Mouse (Mus musculus) heart, adult 9 months (tissue): Measurements from ENCODE around the gene Ehbp1l1.
A peak's percentile ranks its signal among the peaks of the same experiment; 100 is the strongest.

Experiments used
- DNase-seq, 2 experiments: peaks; one replicate each; pipeline ENCODE4 v3.0.0; 2022; ENCODE audit warnings: low spot score in 2 of 2

Ehbp1l1 gene

DNA sequence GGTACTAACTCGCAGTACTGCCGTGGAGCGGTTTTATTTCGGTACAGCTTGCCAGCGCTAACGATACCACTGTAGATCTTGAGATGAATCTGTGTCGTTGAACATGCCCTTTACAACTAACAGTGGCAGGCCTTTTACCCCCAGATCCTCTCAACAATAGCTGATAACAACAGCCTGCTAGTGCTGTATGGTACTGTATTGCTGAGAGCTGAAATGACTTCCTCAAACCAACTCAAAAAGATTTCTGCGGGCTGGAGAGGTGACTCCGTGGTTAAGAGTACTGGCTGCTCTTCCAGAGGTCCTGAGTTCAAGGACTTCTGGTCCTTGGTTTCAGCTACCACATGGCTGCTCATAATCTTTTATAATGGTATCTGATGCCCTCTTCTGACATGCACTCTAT, 8.2 kb upstream of the Ehbp1l1 start:
- DNase-seq: no peak

DNA sequence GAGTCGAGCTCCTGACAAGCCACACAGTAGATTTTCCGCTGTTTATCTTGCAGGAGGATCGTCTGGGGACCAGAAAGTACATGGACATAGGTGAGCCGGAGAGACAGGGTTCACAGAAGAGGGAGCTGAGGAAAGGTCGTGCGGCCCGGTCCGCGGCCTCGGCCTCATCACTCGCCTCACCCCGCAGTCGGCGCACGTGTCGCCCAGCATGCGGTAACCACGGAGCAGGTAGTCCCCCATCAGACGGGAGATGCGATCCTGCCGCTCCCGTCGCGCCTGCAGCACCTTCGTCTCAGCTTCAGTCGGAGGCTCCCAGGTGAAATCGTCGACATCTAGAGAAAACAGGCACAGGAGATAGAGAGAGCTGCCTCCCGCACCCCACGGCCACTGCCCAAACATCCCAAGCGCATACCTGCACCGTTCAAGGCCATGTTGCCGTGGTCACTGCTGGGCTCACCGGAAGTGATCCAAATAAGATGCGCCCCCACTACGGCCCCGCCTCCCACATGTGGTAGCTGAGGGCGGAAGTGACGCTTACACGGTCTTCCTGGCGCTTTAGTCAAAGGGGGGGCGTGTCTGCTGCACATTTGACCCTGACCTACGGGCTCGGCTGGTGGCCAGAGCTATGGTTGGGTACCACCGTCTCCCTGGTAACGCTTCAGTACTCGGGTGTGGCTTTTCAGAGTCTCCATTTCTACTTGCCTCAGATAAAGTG, 5.3 kb upstream of the Ehbp1l1 start:
- DNase-seq: peak; percentile 87 to 92

DNA sequence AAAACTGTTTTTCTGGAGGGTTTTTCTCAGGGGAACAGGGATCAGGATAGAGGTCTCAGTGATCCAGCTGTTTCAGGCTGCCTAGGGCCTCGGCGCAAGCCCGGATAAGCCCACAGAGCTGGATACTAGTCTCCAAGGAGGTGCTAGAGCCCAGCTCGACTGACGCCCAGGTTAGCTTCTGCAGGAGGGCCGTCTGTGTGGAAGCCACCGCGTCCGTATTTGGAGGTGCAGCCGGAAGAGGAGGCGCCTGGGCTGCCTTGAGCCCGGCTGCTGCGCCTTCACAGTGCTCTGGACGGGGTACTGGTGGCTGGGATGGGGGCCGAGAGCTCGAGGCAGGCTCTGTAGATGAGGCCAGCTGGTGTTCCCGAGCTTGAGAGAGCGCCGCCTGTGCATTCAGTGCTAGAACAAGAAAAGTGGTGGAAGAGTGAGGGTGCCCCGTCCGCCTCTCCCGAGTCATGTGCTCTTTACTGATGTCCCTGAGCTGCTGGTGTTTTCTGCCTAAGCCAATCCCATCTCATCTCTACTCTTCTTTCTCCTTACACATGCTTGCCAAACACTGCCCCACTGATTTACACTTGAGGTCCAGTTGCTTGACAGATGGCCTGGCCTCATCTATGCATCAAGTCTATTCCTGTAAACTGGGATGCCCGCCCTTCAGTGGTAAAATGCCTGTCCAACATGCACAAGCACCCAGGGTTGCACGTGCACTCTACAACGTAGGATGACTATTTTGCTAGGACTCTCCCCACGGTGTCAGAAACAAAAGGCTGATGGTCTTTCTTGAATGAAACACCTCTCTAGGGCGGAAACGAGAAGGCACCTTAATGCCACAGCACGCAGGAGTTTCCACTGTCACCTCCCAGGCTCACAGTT, 4.4 kb upstream of the Ehbp1l1 start:
- no peak for DNase-seq

DNA sequence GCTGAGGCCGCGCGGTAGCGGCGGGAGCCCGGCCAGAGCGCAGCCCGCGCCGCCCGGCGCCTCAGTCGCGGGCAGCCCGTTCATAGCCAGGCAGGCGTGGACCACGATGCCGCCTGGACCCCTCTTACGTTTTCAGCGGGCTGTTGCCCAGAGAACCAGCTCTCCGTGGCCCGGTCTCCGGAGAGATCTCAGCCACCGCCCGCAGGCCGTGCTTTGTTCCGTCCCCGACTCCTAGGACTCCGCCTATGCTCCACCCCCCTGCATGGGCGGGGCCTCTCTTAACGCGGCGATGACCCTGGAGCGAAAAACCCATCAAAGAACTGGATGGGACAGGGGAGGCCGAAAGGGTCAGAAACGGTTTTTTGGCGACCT, 3.3 kb upstream of the Ehbp1l1 start, which contains the start of gene Fam89b:
TSS of gene Fam89b (minus strand) at position 210 of the 372 bp plus-strand sequence.
- DNase-seq: peak; percentile 90 to 92

DNA sequence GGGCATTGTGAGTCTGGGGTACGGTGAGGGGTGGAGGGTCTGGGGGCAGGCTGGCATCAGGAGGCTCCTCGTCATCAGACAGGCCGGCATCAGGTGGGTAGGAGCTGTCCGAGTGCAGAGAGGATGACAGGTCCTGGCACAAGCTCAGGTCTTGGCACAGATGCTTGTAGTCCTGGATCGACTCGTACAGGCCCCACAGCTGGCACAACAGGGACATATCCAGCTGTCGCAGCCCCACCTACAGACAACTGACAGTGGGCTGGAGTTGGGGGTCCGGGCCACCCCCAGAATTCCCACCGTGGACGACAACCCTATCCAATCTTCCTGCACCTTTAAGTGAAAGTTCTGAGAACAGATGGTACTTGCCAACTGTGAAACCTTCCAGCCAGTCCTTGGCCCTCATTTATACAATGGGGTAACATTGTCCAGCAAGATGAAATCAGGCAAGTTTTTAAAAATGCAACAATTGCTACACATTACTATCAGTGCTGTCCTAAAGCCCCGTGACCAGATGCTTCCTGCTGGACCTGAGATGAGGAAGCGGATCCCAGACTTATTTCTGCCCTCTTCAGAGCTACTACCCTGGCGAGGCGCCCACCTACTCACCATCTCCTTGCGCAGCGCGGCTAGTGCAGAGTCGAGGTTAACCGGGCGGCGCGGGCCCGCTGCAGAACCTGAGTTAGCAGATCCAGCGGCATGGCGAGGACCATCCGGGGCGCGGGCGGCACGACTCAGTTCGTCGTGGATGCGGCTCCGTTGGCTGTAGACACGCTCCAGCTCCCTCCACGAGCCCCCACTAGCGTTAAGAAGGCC, 2.7 kb upstream of the Ehbp1l1 start:
- DNase-seq: peak; percentile 60 to 63

DNA sequence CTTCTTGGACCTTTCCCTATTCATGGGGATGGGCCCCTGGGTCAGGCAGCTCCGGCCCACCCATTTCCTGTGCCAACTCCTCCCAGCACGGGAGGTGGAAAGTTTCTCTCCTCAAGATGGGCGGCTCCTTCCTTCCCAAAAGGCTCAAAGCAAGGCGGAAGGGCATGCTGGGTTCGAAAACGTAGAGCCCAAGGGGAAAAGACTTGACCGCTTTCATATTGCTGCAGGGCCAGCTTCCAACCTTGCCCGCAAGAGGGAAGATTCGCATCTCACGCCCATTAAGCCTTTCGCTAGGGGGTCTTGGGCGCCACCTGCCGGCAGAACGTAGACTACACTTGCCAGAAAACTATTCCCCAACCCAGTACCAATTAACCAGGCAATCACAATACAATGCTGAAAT, 1.6 kb upstream of the Ehbp1l1 start:
- peak; percentile 88 to 91 for DNase-seq

DNA sequence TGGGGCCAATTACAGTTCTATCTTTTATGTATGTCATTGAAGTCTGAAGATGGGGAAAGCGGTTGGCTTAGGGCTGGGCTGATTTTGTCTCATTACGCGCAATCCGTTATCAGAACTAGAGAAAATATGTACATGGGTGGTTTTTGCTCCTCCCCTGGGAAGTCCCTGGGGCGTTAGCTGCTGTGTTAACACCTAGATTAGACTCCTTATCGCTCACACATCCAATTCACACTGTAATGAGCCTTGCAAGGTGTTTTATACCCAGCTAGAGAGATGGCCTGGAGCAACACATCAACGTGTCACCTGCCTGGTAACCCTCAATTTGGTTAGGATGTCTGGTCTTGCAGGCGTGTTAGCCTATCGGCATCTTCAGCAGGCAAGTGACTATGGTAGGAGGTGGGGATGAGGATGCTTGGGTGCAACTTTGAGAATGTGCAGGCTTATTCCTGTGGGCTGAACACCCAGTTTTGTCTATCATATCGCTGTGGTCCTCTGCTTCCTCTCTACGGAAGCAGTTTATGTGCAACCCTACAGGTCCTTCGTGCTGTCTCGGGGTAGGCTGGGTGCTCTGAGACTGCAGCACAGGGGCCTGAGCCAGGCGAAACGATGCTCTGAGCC, 953 bp upstream of the Ehbp1l1 start:
- DNase-seq: peak in 1 of 2 experiments; percentile 41

DNA sequence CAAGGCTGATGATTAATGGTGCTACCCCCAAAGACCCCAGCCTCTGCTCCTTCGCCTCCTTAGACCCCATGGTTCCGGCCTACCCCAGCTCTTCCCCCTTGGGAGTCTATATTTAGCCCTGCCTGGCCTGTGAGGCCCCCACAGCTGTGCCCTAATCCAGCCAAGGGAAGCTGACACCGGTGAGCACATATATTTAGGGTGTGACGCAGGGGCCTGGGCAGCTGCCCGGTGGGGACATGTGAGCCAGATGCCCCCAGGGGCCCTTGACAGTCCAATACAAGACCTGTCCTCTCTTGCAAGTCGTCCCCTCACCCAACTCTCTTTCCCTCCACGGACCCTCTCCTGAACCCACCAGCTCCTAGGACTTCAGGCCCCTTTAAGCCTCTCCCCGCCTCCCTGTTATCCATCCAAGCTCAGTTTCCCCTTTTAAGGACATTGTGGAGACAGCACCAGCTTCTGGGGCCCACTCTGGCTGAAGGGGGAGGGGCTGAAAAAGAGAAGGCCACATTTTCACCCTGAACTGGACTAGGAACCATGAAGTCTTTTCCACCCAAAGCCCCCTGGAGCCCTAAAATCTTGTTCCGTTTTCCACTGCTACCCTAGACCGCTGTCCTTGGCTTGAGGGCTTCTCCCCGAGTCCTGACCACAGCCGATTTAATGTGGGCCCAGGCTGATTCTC, 949 bp downstream of the Ehbp1l1 start:
- peak; percentile 84 to 89 for DNase-seq

DNA sequence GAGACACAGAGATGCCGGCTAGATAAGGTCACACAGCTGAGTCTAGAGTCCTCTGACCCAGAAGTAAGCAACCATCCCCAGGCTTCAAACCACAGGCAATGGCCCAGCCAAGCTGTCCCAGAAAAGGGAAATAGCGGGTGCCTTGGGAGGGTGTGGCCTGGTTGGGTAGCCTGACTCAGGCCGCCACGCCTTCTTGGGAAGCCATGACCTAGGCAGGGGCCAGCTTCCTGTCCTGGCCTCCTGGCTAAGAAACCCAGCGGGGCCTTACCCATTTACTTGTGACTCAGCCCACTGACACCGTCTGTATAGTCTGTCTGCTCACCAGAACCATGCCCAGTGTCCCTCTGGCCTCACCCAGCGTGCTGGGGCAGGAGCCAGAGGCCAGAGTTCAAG, 1.6 kb downstream of the Ehbp1l1 start:
- DNase-seq: peak; percentile 92 to 93

DNA sequence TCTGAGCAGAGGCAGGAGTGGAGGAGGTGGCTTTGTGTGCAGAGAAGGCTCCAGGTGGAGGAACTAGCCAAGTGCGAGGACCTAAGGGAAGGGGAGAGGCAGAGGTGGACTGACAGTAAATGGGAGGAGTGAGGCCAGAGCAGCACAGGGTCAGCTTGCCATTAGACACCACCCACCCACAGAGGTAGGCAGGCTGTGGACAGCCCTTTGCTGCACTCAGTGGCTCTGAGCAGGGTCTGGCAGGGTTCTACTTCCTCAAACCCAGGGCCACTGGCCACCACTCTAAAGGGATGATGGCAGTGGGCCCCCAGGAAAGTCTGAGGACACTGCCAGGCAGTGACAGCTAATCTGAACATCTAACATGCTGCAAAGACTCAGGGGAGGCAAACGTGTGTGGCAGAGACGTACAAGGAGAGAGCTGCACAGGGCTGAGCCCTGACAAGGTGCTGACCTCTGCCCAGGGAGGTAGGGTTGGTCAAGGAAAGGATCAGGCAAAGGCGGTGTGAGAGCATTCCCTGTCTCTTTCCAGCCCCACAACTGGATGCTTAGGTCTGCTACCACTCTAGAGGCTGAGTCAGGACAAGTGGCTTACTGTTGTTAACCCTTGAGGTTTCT, 2.1 kb downstream of the Ehbp1l1 start:
- no peak for DNase-seq

DNA sequence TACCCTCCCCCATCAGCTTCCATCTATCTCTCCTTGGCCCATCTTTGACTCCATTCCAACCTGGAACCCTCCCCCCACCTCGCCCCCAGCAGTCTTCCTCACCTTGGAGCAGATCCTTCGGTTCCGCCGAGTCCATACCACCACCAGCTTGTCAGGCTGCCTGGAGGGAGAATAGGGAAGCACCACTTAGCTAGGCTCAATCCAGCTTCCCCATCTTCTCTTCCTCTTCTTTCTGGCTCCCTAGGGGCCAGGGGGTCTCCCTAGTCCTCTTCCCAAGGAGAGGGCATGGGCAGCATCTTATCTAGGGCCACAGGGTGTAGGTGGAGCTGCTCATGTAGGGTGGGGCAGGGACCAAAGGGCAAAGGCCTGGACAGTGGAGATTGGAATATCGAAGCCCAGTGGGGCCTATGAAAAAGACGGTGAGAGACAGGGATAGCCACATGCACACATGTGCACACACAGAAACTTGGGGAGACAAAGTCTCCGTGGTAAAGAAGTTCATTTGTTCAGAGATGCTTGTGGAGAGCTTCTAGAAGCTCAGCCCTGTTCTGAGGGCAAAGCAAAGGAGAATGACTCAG, 3.2 kb downstream of the Ehbp1l1 start:
- DNase-seq: no peak

DNA sequence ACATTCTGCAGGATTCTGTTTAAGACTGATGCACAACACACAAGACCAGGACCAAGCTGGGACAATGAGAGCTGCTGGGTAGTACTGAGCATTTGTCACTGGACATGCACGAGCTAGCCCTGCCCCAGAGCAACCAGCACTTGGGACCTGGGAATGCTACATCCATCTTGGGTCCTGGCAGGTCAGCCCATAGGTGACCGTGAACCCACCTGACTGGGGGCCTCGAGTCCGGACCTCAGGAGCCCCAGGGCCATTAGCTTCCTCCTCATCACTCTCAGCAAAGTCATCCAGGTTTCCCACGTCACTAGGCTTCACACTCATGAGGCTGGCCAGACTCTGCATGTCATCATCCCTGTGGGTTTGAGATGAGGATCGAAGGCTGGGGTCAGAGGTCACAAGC, 4.9 kb downstream of the Ehbp1l1 start:
- DNase-seq: no peak

DNA sequence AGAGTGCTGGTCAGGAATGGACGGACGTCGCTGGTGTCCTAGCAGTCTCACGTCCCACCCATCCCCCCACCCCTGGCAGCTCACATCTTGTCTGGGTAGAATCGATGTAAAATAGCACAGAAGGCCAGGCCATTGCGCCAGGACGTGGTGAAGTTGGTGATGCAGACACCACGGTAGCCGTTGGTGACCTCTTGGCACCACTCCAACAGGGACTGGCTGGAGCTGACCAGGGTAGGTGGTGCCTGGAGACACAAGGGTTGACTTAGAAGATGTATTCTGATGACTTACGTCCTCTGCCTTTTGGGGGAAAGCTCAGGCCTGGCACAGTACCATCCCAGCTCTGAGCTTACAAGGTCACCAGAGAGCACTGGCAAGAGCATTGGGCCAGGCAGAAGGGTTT, 9.2 kb downstream of the Ehbp1l1 start:
- no peak for DNase-seq

DNA sequence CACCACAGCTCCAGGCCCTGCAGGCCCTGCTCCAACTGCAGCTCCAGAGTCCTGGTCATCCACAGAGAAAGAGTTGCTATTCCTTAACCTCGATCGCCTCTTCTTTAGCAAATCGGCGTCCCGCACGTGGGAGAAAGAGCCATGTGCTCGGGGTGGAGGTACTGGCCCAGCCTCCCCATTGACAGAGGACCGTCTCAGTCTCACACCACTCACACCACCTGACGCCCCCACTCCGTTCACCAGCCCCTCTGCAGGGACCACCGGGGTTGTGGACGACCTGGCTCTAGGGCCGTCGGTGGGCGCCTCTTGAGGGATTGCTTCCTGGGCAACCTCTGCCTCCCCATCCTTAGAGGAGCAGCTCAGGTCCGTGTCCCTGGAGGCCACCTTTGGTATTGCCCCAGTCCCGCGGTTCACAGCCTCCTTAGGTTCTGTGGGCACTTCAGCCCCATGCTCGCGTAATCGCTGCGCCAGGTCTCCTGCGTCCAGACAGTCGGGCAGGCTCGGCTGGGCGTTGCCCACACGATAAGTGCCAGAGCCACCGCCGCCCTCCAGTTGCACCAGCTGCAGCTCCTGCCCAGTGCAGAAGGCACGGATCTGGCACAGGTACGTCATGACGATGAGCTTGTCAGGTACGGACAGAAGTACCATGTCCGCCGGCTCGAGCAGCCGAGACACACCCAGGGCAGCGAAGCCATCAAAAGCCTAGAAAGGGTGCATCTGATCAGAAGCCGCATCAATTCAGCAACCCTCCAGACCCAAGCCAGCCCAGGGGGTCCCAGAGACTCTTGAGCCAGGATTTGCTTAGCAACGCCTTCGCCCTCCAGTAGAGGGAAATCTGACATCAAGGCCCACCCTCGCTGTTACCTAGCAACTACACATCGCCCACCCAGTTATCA, 10.1 kb downstream of the Ehbp1l1 start:
- no peak for DNase-seq

DNA sequence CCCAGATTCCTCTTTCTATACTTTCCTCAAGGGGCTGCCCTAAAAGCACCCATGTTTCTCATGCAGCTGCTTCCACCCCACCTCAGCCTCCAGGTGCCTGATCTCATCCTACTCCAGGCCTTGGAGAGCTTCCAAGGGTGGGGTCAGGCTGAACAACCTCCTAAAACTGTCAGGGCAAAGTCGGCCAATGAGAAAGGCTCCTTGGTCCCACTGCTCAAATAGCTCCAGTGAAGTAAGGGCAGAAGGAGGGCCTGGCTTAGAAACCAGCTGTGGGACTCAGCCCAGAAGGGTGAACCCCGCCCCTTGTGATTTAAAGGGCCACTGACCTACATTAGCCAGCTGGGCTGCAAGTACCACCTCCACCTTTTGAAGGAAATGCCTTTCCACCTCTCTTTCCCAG, 12.4 kb downstream of the Ehbp1l1 start:
- DNase-seq: peak; percentile 83

DNA sequence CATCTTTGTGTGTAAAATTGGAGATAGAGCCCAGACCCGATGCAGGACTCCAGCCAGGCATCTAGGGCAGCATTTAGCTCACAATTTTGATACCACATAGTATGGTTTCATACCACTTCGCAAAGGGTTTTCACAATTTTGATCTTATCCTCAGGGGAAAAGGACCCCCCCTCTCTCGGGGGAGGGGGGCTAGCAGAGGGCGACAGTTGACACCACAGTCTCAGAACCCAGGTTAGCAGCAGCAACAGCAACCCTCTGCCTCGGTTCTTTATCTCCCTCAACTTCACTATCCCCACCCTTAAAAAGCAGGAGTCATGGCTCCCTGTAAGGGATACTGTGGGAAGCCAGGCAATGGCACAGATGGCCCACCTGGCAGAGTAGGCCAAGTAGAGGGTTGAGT, 12.9 kb downstream of the Ehbp1l1 start:
- no peak for DNase-seq

DNA sequence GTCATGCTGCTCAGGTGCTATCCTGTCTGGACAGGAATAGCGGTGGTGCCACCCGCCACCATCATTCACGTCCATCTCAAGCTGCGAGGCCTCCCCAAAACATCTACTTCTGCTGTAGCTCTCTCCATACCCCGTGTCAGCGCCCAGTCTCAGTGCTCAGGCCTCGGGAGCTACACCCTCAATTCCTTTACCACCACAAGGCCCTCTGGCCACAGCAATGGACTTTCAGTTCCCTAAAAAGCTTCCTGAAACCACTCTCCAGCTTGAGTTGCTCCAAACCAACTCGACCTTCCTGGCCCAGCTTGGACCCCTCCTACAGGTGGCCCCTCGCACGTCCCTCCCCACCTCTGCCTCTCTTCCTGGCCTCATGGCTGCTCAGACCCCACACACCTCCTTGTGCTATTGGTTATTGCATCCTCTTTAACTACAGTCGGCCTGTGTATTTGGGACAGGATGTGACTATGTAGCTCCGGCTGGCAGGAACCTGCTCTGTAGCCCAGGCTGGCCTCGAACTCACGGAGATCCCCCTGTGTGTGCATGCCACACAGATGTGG, 14.1 kb downstream of the Ehbp1l1 start:
- DNase-seq: peak in 1 of 2 experiments; percentile 47

DNA sequence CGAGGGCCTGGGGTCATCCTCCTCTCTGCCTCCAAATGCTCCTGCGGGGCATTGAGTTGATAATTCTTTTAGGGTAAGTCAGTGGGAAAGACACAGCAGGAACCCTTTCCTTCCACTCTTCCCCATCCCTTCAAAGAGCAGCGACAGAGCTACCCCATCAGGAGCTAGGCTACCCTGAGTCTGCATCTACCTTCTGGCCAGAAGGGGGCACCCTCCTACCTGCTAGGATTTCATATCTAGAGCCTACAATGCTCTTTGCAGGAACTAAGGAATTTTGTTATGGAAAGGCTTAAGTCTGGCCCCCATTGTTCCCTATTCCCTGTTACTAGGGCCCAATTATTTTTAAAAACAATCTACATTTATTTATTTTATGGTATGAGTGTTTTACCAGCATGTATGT, 14.9 kb downstream of the Ehbp1l1 start:
- peak; percentile 59 to 70 for DNase-seq

DNA sequence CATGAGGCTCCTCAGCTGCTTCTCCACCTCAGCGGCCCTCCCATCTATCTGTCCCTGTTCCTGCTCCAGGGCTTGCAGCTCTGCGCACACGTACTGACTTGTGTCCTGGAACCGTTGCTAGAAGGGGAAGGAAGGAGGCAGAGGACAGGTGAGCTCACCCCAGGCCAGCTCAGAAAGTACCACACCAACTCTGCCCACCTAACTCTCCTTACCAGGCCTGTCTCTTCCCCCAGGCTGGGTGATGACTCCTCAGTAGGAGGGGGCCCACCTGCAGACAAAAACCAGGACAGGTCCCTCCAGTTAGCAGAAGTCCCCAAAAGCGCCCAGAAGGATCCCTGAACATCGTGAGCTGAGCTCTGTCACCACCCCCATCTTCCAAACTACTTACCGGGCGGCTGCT, 15.5 kb downstream of the Ehbp1l1 start:
- DNase-seq: no peak
